Mouse (Mus musculus): Measurements from ENCODE around the gene Slc30a1. TPM values are rescaled to one million over a fixed set of nuclear protein-coding genes. Genes with fewer than 3 reads are reported as not detected.

The Slc30a1 gene
- polyA plus RNA-seq, 1 experiment = 22.9 TPM

DNA sequence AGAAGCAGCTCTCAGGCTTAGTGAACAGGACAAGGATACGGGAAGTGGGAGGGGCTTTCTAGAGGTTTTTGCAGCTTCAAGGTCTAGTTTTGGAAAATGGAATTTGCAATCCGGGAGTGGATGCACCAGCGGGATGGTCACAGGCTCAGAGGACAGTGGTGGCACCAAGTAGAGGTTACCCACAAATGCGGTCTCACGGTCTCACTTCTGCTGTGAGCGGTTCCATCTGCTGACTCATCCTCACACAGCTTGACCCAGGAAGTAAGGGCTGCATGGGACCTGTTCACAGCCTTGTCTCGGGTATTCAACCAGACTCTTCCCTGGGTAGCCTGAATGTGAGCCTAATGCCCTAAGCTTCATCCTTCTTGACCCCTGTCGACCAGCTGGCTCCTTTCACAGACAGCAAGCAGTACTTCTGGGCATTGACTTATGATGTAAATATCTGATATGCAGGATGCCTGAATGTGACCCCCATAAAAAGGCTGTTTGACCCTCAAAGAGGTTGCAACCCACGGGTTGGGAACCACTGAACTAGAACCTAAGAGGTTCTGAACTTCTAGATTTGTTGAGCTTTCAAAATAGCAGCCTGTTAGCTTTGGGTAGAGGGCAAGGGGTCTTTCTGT, 30.8 kb upstream of the Slc30a1 start:
- peaks cover 89% of the 10 kb centered on the region for H3K4me1 ChIP-seq
- TF ChIP-seq FLI1 (IDR thresholded peaks at IDR 0.05; ENCODE audit: low read length) (no peak), GATA1 (IDR thresholded peaks at IDR 0.05; ENCODE audit: borderline replicate concordance, low read length) (no peak)
- H3K9me3 ChIP-seq = no peaks in the 10 kb centered on the region
- peaks cover 2% of the 10 kb centered on the region for H3K36me3 ChIP-seq (replicated peaks; ENCODE audit: low read length)
- peaks cover 9% of the 10 kb centered on the region for H3K27me3 ChIP-seq (replicated peaks)
- H3K4me3 ChIP-seq (replicated peaks) = peak overlapping the region; percentile 60

DNA sequence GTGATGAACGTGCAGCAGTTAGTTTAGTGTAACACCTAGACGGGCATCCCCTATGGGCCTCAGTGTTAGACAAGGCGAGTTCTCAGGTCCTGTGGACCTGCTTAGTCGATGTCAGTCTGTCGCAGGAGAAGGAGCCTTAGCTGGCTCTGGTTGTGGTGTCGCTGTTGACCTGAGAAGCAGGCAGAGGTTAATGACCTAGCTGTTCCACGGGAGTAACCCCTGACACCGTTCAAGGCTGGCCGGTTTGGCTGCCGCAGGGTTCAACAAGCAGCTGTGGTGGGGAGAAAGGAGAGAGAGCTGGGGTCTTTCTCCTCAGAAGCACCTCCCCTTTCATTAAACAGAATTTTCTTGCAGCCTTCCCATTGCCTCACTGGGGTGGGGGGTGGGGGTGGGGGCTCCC, 28.9 kb upstream of the Slc30a1 start:
- peaks cover 100% of the 10 kb centered on the region for H3K4me1 ChIP-seq
- no peaks in the 10 kb centered on the region for H3K9me3 ChIP-seq
- H3K4me3 ChIP-seq (replicated peaks) = no peak overlapping the region
- peaks cover 2% of the 10 kb centered on the region for H3K36me3 ChIP-seq (replicated peaks; ENCODE audit: low read length)
- peaks cover 9% of the 10 kb centered on the region for H3K27me3 ChIP-seq (replicated peaks)
- no peak for TF ChIP-seq FLI1 (IDR thresholded peaks at IDR 0.05; ENCODE audit: low read length)
- no peak for TF ChIP-seq GATA1 (IDR thresholded peaks at IDR 0.05; ENCODE audit: borderline replicate concordance, low read length)

DNA sequence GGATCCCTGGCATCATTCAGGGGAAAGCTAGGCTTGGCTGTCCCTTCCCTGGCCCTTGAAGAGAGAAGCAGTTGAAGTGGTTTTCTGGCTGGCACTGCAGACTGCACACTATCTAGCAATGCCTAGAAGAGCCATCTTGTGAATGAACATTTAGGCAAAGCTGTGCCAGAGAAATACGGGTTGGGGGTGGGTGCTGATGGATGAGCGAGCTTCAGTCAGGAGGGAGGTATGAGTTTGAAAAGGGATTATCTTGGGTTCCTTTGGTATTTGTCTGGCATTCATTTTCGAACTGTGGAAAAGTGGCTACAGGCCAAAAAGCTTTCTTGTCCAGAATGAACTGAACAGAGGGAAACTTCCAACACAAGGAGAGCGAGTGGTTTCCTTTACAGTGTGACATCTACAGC, 28.0 kb upstream of the Slc30a1 start:
- TF ChIP-seq FLI1 (IDR thresholded peaks at IDR 0.05; ENCODE audit: low read length) = no peak
- TF ChIP-seq GATA1 (IDR thresholded peaks at IDR 0.05; ENCODE audit: borderline replicate concordance, low read length) = no peak
- Histone ChIP-seq H3K27me3 (replicated peaks) (peaks cover 9% of the 10 kb centered on the region), H3K4me1 (peaks cover 100% of the 10 kb centered on the region), H3K4me3 (replicated peaks) (peak overlapping the region; percentile 72), H3K36me3 (replicated peaks; ENCODE audit: low read length) (peaks cover 2% of the 10 kb centered on the region), H3K9me3 (no peaks in the 10 kb centered on the region)

DNA sequence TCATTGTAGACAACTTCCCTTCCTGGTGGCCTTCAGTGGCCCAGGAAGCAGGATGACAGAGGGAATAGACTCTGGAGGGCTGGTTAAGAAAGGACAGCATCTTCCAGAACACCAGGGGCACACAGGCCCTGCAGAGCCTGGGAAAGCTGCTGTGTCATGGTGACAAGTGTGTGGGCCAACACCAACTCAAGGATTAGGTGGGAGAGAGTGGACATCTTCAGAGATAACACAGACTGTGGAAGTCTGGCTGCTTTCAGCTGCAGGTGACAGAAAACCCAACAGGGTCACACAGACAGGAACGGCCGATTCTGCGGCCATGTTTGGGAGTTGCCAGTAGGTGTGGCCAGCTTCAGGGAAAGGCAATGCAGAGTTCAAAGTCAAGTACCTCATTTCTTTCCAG, 26.3 kb upstream of the Slc30a1 start:
- no peak for TF ChIP-seq FLI1 (IDR thresholded peaks at IDR 0.05; ENCODE audit: low read length)
- TF ChIP-seq GATA1 (IDR thresholded peaks at IDR 0.05; ENCODE audit: borderline replicate concordance, low read length) = no peak
- no peaks in the 10 kb centered on the region for H3K9me3 ChIP-seq
- peaks cover 2% of the 10 kb centered on the region for H3K36me3 ChIP-seq (replicated peaks; ENCODE audit: low read length)
- peaks cover 4% of the 10 kb centered on the region for H3K27me3 ChIP-seq (replicated peaks)
- H3K4me1 ChIP-seq = peaks cover 100% of the 10 kb centered on the region
- peak overlapping the region; percentile 86 for H3K4me3 ChIP-seq (replicated peaks)

DNA sequence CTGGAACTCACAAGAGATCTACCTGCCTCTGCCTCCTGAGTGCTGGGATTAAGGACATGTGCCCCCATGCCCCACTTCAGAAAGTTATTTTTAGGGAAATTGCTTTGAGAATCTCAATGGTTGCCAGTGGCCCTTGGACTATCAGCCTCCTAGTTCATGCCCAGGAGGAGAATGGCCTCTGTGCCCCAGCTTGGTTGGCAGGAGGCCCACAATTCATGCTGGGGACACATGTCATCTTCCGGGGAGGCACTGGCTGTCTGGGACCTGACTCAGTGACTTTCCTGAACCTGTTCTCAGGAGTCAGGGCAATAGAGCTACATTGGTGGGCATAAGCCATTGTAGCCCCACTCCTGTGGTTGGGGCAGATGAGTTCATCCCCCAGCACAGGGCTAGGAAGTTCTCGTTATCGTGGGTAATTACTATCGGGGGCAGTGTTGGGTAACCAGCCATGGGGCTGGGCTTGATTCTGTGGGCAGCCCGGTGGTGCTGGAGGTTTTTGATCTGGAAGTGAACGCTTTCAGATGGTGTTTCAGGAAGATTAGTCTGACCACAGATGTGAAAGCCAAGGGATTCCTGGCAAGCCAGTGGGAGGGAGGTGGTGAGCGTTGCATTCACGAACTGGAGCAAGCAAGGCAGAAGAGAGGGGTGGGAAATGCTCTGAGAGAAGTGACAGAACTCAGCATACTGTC, 25.5 kb upstream of the Slc30a1 start:
- H3K27me3 ChIP-seq (replicated peaks) = peaks cover 4% of the 10 kb centered on the region
- peaks cover 100% of the 10 kb centered on the region for H3K4me1 ChIP-seq
- H3K4me3 ChIP-seq (replicated peaks) = peak overlapping the region; percentile 88
- no peak for TF ChIP-seq FLI1 (IDR thresholded peaks at IDR 0.05; ENCODE audit: low read length)
- TF ChIP-seq GATA1 (IDR thresholded peaks at IDR 0.05; ENCODE audit: borderline replicate concordance, low read length) = no peak
- H3K36me3 ChIP-seq (replicated peaks; ENCODE audit: low read length) = peaks cover 2% of the 10 kb centered on the region
- no peaks in the 10 kb centered on the region for H3K9me3 ChIP-seq

DNA sequence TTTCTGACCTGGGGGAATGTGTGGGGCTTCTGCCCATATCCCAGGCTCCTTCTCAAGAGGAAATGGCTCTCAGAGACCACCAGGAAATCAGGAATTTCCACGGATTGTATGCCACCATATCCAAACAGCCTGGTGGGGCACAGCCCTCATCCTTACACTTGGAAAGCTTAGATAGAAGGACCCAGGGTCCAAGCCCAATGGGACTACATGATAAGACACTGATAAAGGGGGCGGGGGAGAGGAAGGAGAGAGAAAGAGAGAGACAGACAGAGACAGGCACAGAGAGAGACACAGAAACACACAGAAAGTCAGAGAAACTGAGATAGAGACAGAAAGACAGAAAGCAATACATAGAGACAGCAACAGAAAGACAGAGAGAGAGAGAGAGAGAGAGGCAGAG, 24.9 kb upstream of the Slc30a1 start:
- Histone ChIP-seq H3K4me1 (peaks cover 100% of the 10 kb centered on the region), H3K9me3 (no peaks in the 10 kb centered on the region), H3K27me3 (replicated peaks) (peaks cover 4% of the 10 kb centered on the region), H3K4me3 (replicated peaks) (peak overlapping the region; percentile 88), H3K36me3 (replicated peaks; ENCODE audit: low read length) (peaks cover 4% of the 10 kb centered on the region)
- TF ChIP-seq GATA1 (IDR thresholded peaks at IDR 0.05; ENCODE audit: borderline replicate concordance, low read length) (no peak), FLI1 (IDR thresholded peaks at IDR 0.05; ENCODE audit: low read length) (no peak)

DNA sequence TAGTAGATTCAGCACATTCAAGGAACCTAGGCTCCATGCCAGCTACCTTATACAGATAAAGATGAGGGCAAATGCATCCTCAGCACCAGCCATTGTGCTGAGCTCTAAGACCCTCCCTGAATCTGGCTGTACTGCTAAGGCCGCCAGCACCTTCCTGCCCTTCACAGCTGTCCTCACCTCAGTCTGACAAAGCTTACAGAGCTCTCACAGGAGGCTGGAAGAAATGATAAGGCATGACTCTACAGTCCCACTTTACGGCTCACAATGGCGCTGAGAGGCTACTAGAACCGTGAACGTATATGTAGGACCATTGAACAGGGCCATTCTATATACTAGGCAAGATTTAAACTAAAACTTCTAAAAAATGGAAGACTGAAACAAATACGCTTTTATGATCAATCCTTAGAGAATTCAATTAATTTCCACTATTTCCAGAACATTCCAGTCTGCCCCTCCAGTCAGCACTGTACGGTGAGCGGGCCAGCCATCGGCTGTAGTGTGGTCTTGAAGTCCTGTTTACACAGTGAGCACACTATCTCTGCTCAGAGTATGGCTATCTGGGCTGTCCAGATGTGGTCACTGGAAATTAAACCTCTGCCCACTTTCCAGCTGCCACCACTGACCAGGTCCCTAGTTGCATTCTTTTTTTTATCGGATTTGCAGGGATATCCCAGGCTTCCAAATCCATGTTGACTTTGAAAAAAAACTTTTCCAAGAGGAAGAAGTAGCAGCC, 23.9 kb upstream of the Slc30a1 start:
- H3K4me1 ChIP-seq = peaks cover 94% of the 10 kb centered on the region
- peaks cover under 1% of the 10 kb centered on the region for H3K27me3 ChIP-seq (replicated peaks)
- H3K9me3 ChIP-seq = no peaks in the 10 kb centered on the region
- H3K4me3 ChIP-seq (replicated peaks) = peak overlapping the region; percentile 81
- no peak for TF ChIP-seq GATA1 (IDR thresholded peaks at IDR 0.05; ENCODE audit: borderline replicate concordance, low read length)
- no peak for TF ChIP-seq FLI1 (IDR thresholded peaks at IDR 0.05; ENCODE audit: low read length)
- peaks cover 4% of the 10 kb centered on the region for H3K36me3 ChIP-seq (replicated peaks; ENCODE audit: low read length)

DNA sequence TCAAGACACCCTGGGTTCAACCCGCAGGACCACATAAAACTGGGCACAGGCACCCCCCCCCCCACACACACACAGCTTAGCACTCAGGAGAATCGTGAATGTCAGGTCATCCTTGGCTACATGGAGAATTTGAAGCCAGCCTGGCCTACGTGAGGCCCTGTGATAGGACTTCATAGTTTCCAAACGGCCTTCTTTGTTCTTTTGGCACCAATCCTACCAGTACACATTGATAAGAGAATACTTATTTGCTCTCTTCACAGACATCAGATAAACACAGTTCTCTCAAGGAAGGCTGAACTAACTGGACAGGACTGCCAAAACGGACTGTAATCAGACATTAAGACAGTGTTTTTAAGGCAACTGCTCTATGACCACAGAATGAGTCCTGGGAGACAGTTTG, 22.9 kb upstream of the Slc30a1 start:
- Histone ChIP-seq H3K36me3 (replicated peaks; ENCODE audit: low read length) (peaks cover 8% of the 10 kb centered on the region), H3K9me3 (peaks cover 5% of the 10 kb centered on the region), H3K27me3 (replicated peaks) (peaks cover 3% of the 10 kb centered on the region), H3K4me1 (peaks cover 89% of the 10 kb centered on the region), H3K4me3 (replicated peaks) (no peak overlapping the region)
- TF ChIP-seq FLI1 (IDR thresholded peaks at IDR 0.05; ENCODE audit: low read length) (no peak), GATA1 (IDR thresholded peaks at IDR 0.05; ENCODE audit: borderline replicate concordance, low read length) (no peak)

DNA sequence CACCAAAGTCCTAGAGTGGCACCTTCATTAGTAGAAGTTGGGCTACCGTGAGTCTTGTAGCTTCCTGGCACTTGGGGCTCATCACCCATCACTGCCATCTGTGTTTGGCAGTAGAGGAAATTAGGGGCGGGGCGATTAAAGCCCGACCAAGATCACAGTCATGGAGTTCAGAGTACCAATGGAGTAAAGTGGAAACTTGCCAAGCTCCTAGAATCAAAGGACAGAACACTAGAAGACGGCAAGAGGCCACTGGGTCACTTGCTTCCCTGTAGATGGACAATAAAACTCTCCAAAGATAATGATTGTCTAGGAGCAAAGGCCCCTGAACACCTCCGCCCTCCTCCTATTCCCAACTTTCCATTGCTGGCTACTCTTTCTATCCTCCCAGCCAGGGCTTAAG, 14.7 kb upstream of the Slc30a1 start:
- H3K9me3 ChIP-seq = peaks cover 5% of the 10 kb centered on the region
- H3K4me1 ChIP-seq = peaks cover 66% of the 10 kb centered on the region
- H3K4me3 ChIP-seq (replicated peaks) = no peak overlapping the region
- TF ChIP-seq GATA1 (IDR thresholded peaks at IDR 0.05; ENCODE audit: borderline replicate concordance, low read length) = no peak
- TF ChIP-seq FLI1 (IDR thresholded peaks at IDR 0.05; ENCODE audit: low read length) = no peak
- peaks cover 4% of the 10 kb centered on the region for H3K36me3 ChIP-seq (replicated peaks; ENCODE audit: low read length)
- H3K27me3 ChIP-seq (replicated peaks) = peaks cover 55% of the 10 kb centered on the region

DNA sequence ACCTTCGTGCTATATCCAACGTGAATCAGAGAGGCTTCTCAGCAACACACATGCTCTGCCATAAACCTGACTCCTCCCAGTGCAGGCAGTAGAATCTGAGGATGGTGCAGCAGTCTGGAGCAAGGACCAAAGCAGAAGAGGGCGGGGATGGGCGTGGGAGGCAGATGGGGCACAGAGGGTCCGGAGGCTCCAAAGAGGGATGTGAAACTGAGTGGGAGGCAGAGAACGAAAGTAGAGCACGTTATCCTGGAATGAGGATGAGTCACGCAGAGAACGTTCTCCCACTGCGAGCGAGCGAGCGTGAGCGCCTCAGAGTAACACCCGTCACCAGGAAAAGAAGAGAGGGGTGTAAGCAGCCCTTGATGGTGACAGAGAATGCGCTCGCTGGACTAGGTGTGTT, 12.2 kb upstream of the Slc30a1 start:
- peak overlapping the region; percentile 21 for H3K4me3 ChIP-seq (replicated peaks)
- peaks cover 73% of the 10 kb centered on the region for H3K4me1 ChIP-seq
- no peaks in the 10 kb centered on the region for H3K9me3 ChIP-seq
- peaks cover 8% of the 10 kb centered on the region for H3K36me3 ChIP-seq (replicated peaks; ENCODE audit: low read length)
- H3K27me3 ChIP-seq (replicated peaks) = peaks cover 70% of the 10 kb centered on the region
- TF ChIP-seq FLI1 (IDR thresholded peaks at IDR 0.05; ENCODE audit: low read length) (no peak), GATA1 (IDR thresholded peaks at IDR 0.05; ENCODE audit: borderline replicate concordance, low read length) (no peak)
